Mouse (Mus musculus) heart, embryonic 11.5 days (tissue): Measurements from ENCODE around the gene Nrxn2. TPM values are rescaled to one million over a fixed set of nuclear protein-coding genes. Genes with fewer than 3 reads are reported as not detected.
A peak's percentile ranks its signal among the peaks of the same experiment; 100 is the strongest.

Experiments used
- ATAC-seq: fragments of 200-750 bp; cut with Nextera tagmentation; replicated peaks from 2 replicates; pipeline ENCODE4 v1.8.0; 2017; ENCODE audit warnings: moderate library complexity; ENCODE audit not compliant: insufficient number of reproducible peaks, low FRiP score, low TSS enrichment
- H3K27ac ChIP-seq: fragments of 300-500 bp; sonication (generic); 2 replicates; pipeline ENCODE4 v1.5.1; 2014; ENCODE audit warnings: mild to moderate bottlenecking, low read depth, low read length
- H3K27me3 ChIP-seq: fragments of 300-500 bp; sonication (generic); 2 replicates; pipeline ENCODE4 v1.6.1; 2014; ENCODE audit warnings: mild to moderate bottlenecking, low read length, mixed read lengths; ENCODE audit not compliant: control insufficient read depth, insufficient read depth
- H3K36me3 ChIP-seq: fragments of 300-500 bp; sonication (generic); 2 replicates; pipeline ENCODE4 v1.6.1; 2014; ENCODE audit warnings: mild to moderate bottlenecking, low read length, moderate library complexity, mixed read lengths; ENCODE audit not compliant: control insufficient read depth, insufficient read depth
- H3K4me1 ChIP-seq: fragments of 300-500 bp; sonication (generic); 2 replicates; pipeline ENCODE4 v1.6.1; 2014; ENCODE audit warnings: low read length; ENCODE audit not compliant: control insufficient read depth, insufficient read depth
- H3K4me2 ChIP-seq: fragments of 300-500 bp; sonication (generic); 2 replicates; pipeline ENCODE4 v1.6.1; 2014; ENCODE audit warnings: mild to moderate bottlenecking, moderate library complexity
- H3K4me3 ChIP-seq: fragments of 300-500 bp; sonication (generic); 2 replicates; pipeline ENCODE4 v1.5.1; 2014; ENCODE audit warnings: low read depth, low read length
- H3K9ac ChIP-seq: fragments of 300-500 bp; sonication (generic); 2 replicates; pipeline ENCODE4 v1.6.1; 2014; ENCODE audit warnings: mild to moderate bottlenecking, low read depth, low read length, moderate library complexity
- H3K9me3 ChIP-seq: fragments of 300-500 bp; sonication (generic); replicated peaks from 2 replicates; pipeline ENCODE4 v1.6.1; 2016; ENCODE audit warnings: low read length; ENCODE audit not compliant: control insufficient read depth
- WGBS: fragments of 180-500 bp; shearing (Covaris S2); extraction: QIAGEN DNeasy Blood & Tissue Kit; methylation state at CpG from one replicate; pipeline ENCODE4 v1.1.7; 2014; ENCODE audit not compliant: insufficient replicate concordance; 5-methylcytosine and 5-hydroxymethylcytosine counted together
- polyA plus RNA-seq: library from polyadenylated mRNA; unstranded; fragments of >200 nt; fragmentation: Nextera tagmentation; extraction: Ambion mirVana; gene quantifications from 2 replicates; pipeline ENCODE4 v1.2.1, GENCODE M21; 2014

Gene Nrxn2
- 1.5 and 1.6 TPM in 2 replicates for polyA plus RNA-seq

DNA sequence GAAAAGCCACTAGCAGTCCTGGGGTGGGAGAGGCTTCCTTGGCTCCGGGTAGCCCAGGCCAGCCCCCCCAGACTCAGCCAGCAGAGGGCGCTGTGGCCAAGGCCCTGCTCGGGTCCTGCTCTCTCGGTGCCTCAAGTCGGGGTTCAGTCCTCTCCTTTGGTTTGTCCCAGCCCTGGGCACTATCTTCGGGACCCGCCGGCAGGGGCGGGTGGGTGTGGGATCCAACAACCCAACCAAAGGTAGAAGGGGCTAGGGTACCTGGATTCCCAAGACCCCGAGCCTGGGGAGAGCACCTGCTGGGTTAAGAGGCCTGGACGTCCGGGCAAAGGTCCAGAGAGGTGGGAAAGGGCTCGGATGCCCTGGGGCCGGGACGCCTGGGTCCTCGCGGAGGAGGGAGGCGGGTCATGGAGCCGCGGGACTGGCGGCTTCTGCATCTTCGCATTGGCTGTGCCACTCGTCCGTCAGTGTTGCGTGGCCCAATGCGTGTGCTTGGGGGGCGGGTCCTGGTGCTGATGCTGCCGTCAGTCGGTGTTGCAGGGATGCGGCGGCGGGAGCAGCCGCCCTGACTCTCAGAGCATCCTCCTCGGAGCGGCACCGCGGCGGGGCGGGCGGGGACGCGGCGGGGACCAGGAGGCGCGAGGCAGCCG lies at the start of gene Nrxn2:
Gene Nrxn2 (plus strand): TSS at position 499 of the 647 bp plus-strand sequence.
- Histone ChIP-seq H3K4me2 (peak within 1 kb of the TSS; percentile 91), H3K27ac (no peak within 1 kb of the TSS), H3K9ac (peak within 1 kb of the TSS; percentile 46; the same call in 1 of the 2 replicates), H3K27me3 (peaks cover 64% of the 10 kb centered on the region), H3K4me3 (peak within 1 kb of the TSS; percentile 49), H3K9me3 (no peaks in the 10 kb centered on the region), H3K36me3 (no peaks in the 10 kb centered on the region), H3K4me1 (peaks cover 22% of the 10 kb centered on the region)
- under 1% methylated on average over 41 of the region's 46 CpGs for WGBS
- peak; percentile 47; the same call in 1 of the 2 replicates for ATAC-seq

DNA sequence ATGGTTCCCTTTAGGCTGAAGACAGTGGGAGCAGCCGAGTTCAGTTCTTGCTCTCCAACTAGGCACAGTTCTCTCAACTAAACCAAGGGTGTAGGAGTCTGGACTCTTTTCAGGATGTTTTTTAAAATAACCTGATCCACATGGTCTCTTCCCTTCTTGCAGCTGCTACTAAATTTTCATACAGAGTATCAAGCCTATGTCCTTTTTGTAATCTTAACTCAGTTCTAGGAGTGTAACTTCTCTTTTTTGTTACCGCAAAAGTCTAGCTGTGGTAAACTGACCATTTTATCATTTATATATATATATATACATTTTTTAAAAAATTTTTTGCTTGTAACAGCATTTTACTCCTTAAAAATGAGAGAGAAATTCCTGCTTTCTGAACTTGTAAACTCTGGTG lies 48.4 kb upstream of the Nrxn2 start:
- Histone ChIP-seq H3K4me2 (no peak overlapping the region), H3K27me3 (no peaks in the 10 kb centered on the region), H3K36me3 (peaks cover 75% of the 10 kb centered on the region), H3K9me3 (no peaks in the 10 kb centered on the region), H3K9ac (no peak overlapping the region), H3K4me3 (no peak overlapping the region), H3K4me1 (peaks cover 9% of the 10 kb centered on the region), H3K27ac (no peak overlapping the region)
- no peak for ATAC-seq
- WGBS = 92% methylated on average over 2 of the region's 2 CpGs

DNA sequence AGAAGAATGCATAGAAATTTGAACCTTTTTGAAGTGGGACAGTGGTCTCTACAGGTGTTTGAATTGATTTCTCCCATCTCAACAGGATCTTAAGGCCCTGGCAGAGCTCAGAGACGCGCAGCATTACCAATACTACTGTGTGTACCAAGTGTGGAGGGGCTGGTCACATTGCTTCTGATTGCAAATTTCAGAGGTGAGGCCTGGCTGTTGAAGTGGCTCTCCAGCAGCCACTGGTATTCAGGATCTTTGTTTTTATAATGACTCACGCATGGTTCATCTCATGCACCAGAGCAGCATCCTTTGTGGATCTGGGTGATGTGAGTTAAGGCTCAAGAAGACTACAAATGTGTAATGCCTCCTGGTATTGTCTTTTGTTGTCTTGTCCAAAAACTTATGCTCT lies 46.1 kb upstream of the Nrxn2 start:
- H3K9me3 ChIP-seq = no peaks in the 10 kb centered on the region
- no peak overlapping the region for H3K4me3 ChIP-seq
- H3K36me3 ChIP-seq = peaks cover 74% of the 10 kb centered on the region
- WGBS = 94% methylated on average over 3 of the region's 3 CpGs
- no peak for ATAC-seq
- H3K27me3 ChIP-seq = no peaks in the 10 kb centered on the region
- H3K4me1 ChIP-seq = peaks cover 6% of the 10 kb centered on the region; the same call in 1 of the 2 replicates
- H3K4me2 ChIP-seq = no peak overlapping the region
- no peak overlapping the region for H3K27ac ChIP-seq
- no peak overlapping the region for H3K9ac ChIP-seq

DNA sequence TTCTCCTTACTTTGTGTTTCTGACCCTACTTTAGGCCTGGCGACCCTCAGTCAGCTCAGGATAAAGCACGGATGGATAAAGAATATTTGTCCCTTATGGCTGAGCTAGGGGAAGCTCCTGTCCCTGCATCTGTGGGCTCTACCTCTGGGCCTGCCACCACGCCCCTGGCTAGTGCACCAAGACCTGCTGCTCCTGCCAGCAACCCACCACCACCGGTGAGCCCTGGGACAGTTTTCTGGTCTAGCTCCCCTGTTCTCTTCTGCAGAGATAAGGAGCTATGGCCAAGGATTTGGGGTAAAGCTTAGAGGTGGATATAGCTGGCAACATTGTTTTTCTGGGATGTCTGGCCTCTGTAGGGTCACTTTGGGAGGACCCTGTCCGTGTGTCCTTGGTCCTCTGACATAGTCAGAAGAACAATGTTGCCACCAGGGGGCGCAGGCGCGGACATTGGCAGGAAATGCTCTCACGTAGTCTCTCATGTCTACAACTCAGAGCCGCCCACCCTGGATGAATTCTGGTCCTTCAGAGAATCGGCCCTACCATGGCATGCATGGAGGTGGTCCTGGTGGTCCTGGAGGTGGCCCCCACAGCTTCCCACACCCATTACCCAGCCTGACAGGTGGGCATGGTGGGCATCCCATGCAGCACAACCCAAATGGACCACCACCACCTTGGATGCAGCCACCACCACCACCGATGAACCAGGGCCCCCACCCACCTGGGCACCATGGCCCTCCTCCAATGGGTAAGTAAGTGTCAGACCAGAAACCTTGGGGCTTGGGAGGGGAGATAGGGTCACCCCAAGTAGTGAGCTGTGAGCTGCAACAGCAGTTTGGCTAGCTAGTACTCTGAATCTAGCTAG lies 44.8 kb upstream of the Nrxn2 start:
- peak overlapping the region; percentile 47 for H3K27ac ChIP-seq

DNA sequence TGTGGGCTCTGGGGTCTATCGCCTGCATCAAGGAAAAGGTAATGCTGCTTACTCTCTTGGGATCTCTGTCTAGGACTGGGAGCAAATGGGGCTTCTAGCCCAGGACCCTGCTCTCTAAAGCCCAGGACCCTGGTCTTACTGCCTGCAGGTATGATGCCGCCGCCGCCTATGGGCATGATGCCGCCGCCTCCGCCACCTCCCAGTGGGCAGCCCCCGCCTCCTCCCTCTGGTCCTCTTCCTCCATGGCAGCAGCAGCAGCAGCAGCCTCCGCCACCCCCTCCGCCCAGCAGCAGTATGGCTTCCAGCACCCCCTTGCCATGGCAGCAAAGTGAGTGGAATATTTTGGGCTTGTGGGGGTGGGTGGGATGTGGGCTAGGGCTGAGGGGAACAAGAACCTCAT lies 44.0 kb upstream of the Nrxn2 start:
- peaks cover 73% of the 10 kb centered on the region for H3K36me3 ChIP-seq
- peaks cover 6% of the 10 kb centered on the region; the same call in 1 of the 2 replicates for H3K4me1 ChIP-seq
- ATAC-seq = no peak
- H3K4me2 ChIP-seq = no peak overlapping the region
- H3K9me3 ChIP-seq = no peaks in the 10 kb centered on the region
- H3K9ac ChIP-seq = no peak overlapping the region
- no peak overlapping the region for H3K4me3 ChIP-seq
- H3K27ac ChIP-seq = no peak overlapping the region
- WGBS = 98% methylated on average over 10 of the region's 10 CpGs
- H3K27me3 ChIP-seq = no peaks in the 10 kb centered on the region

More for the DNA sequence above, 44.8 kb upstream of the Nrxn2 start:
- Histone ChIP-seq H3K4me1 (peaks cover 6% of the 10 kb centered on the region; the same call in 1 of the 2 replicates), H3K9me3 (no peaks in the 10 kb centered on the region), H3K36me3 (peaks cover 76% of the 10 kb centered on the region), H3K27me3 (no peaks in the 10 kb centered on the region), H3K4me2 (no peak overlapping the region), H3K4me3 (no peak overlapping the region), H3K9ac (no peak overlapping the region)
- 0 out of 2 replicates have a peak, but pooled peaks have one; percentile 27 for ATAC-seq
- 65% methylated on average over 12 of the region's 12 CpGs for WGBS

DNA sequence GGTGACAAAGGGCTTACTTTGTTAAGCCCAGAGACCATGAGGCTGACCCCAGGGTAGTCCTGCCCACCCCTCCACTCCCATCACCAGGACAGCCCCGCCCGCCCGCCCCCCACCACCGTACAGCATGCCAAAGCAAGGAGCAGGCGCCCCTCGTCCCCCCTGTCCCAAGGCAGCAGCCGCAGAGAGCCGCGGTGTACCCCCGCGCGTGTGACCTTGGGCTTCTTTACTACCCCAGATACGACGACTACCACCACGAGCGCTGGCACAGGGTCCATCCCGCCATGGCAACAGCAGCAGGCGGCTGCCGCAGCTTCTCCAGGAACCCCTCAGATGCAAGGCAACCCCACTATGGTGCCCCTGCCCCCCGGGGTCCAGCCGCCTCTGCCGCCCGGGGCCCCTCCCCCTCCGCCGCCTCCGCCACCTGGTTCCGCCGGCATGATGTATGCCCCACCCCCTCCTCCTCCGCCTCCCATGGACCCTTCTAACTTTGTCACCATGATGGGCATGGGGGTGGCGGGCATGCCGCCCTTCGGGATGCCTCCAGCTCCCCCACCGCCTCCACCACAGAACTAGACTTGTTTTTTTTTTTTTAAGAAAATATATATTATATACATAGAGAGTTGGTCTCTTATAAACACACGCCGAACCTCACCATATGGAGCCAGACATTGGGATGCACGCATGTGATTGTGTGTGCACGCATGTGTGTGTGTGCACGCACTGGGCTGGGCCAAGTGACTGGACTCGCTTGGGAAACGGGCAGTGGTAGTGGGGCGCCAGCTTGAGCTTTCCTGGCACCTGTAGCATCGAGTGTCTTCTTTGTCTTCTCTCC lies 42.9 kb upstream of the Nrxn2 start:
- Histone ChIP-seq H3K4me1 (peaks cover 6% of the 10 kb centered on the region; the same call in 1 of the 2 replicates), H3K4me2 (no peak overlapping the region), H3K27me3 (no peaks in the 10 kb centered on the region), H3K36me3 (peaks cover 69% of the 10 kb centered on the region), H3K9me3 (no peaks in the 10 kb centered on the region), H3K27ac (no peak overlapping the region), H3K4me3 (no peak overlapping the region), H3K9ac (no peak overlapping the region)
- 0 out of 2 replicates have a peak, but pooled peaks have one; percentile 41 for ATAC-seq
- WGBS = 93% methylated on average over 42 of the region's 42 CpGs

DNA sequence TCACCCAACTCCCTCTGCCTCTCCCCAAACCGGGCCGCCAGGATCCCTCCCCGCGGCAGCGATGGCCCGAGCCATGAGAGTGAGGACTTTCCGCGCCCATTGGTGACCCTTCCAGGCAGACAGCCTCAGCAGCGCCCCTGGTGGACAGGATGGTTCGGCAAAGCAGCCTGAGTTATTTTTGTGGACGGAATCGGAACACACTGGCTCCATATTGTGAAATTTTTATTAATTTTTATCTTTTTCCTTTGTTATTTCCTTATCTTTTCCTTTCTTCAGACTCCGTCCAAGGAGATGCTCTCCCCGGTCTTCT lies 42.3 kb upstream of the Nrxn2 start:
- Histone ChIP-seq H3K4me2 (no peak overlapping the region), H3K4me3 (no peak overlapping the region), H3K4me1 (peaks cover 6% of the 10 kb centered on the region; the same call in 1 of the 2 replicates), H3K9me3 (no peaks in the 10 kb centered on the region), H3K9ac (no peak overlapping the region), H3K27ac (no peak overlapping the region), H3K36me3 (peaks cover 63% of the 10 kb centered on the region), H3K27me3 (no peaks in the 10 kb centered on the region)
- WGBS = 70% methylated on average over 14 of the region's 14 CpGs
- no peak for ATAC-seq

DNA sequence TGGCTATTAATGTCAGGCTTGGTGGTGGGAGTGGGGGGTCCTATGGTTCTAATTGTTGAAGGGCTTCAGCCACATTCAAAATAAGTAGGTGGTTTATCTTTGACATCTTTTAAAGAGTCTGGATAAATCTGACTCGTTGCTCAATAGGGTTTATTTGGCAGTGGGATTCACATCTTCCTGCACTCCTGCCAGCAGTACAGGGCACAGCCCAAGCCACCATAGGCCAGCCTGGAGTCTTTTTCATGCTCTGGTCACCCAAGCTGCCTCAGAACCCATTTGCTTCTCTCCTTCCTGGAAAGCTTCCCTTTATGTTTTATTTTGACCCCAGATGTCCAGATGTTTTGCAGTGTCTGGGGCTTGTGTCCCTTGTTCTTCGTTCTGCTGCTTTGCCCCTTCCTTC lies 41.9 kb upstream of the Nrxn2 start:
- H3K36me3 ChIP-seq = peaks cover 59% of the 10 kb centered on the region

More for the DNA sequence above, 41.9 kb upstream of the Nrxn2 start:
- H3K9ac ChIP-seq = no peak overlapping the region
- H3K27ac ChIP-seq = no peak overlapping the region
- 85% methylated on average over 2 of the region's 2 CpGs for WGBS
- no peak for ATAC-seq
- no peak overlapping the region for H3K4me2 ChIP-seq
- no peaks in the 10 kb centered on the region for H3K27me3 ChIP-seq
- peaks cover 6% of the 10 kb centered on the region; the same call in 1 of the 2 replicates for H3K4me1 ChIP-seq
- no peak overlapping the region for H3K4me3 ChIP-seq
- H3K9me3 ChIP-seq = no peaks in the 10 kb centered on the region
